Mouse (Mus musculus): ENCODE measurements around the gene Mtmr3.

Gene Mtmr3

GRCm38 (mm10) chr11:4462868-4463267 is 131.8 kb downstream of the Mtmr3 start:
- no peak for DNase-seq

GRCm38 (mm10) chr11:4461154-4461553 is 133.5 kb downstream of the Mtmr3 start:
- no peak for DNase-seq

- no peak for DNase-seq
Observed at GRCm38 (mm10) chr11:4460615-4461014, 134.0 kb downstream of the Mtmr3 start.

GRCm38 (mm10) chr11:4454895-4455535 is 139.6 kb downstream of the Mtmr3 start:
- DNase-seq, result no peak

- no peak for DNase-seq
Observed at GRCm38 (mm10) chr11:4452467-4453184, 142.0 kb downstream of the Mtmr3 start.

GRCm38 (mm10) chr11:4451116-4451515 is 143.5 kb downstream of the Mtmr3 start:
- DNase-seq, result no peak

GRCm38 (mm10) chr11:4446195-4446868 is 148.3 kb downstream of the Mtmr3 start:
- no peak for DNase-seq

GRCm38 (mm10) chr11:4442280-4442679 is 152.4 kb downstream of the Mtmr3 start:
- DNase-seq, result no peak

- DNase-seq, result no peak
Observed at GRCm38 (mm10) chr11:4440978-4441377, 153.7 kb downstream of the Mtmr3 start, which contains the start of gene Hormad2. Gene Hormad2 (minus strand): TSS chr11:4441105.

- no peak for DNase-seq
Observed at GRCm38 (mm10) chr11:4438211-4438610, 156.5 kb downstream of the Mtmr3 start.

GRCm38 (mm10) chr11:4437318-4437717 is 157.3 kb downstream of the Mtmr3 start:
- DNase-seq, result no peak

GRCm38 (mm10) chr11:4436631-4437030 is 158.0 kb downstream of the Mtmr3 start:
- no peak for DNase-seq

- no peak for DNase-seq
Observed at GRCm38 (mm10) chr11:4434461-4434860, 160.2 kb downstream of the Mtmr3 start.

Data from cerebellum, adult 8-10 months (tissue).